Mouse (Mus musculus) urinary bladder, postnatal 25 days (tissue): ENCODE data around the gene Mylk2.

Source experiments
- DNase-seq: peaks from one replicate; pipeline ENCODE4 v3.0.0; 2022; ENCODE audit warnings: low spot score

The Mylk2 gene

GRCm38 (mm10) chr2:152911031-152911430, at the start of gene Mylk2:
Gene Mylk2 (plus strand): TSS chr2:152911352.
- no peak for DNase-seq

DNA sequence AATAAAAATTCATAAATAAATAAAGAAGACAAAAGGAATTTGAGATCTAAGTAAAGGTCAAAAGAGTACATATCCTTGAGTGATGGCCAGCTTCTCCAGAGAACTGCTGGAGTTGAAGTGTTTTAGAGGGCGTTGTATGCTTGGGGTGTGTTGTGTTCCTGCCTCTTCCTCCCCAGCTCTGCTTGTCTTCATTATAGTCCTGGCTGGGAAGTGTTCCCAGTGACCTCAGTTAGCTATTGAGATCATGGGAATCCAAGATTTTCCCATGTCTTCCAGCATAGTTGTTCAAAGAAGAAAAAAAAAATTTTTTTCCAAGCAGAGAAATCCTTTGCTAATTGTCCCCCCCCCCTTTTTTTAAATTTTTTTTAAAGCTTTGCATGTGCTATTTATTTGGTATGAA, 49.3 kb upstream of the Mylk2 start:
- no peak for DNase-seq

DNA sequence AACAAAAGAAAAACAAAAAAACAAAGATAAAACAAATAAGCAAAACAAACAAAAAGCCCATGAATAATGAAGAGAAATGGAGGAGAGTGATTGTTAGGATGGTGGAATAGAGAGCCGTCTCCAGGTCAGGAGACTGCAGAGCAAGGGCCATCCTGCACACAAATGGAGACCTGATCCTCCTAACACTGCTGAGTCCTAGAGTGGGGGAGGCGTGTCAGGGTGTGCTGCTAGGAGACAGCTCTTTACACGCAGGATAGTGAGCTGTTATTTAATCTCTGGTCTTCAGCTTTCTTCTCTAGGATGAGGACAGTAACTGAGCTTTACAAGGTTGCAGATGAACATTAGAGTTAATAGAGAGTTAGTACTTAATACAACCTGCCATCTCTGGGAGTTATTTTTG, 48.5 kb upstream of the Mylk2 start:
- DNase-seq: no peak

DNA sequence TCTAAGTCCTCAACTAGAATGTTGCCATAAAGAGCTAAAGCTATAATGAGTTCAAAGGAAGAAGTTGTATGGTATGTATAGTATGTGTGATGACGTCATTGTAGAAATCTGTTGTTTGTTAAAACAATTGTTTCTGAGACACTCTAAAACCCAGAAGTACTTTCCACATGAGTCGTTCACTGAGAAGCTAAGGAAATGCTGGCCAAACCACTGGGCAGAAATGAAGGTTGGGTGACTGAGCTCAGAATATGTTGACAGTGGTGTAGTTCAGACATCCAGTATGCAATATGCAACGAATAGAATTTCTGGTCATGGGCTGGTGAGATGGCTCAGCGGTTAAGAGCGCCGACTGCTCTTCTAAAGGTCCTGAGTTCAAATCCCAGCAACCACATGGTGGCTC, 47.8 kb upstream of the Mylk2 start:
- no peak for DNase-seq

- DNase-seq: no peak
Observed at GRCm38 (mm10) chr2:152878239-152878638, 32.9 kb upstream of the Mylk2 start.

- no peak for DNase-seq
Observed at GRCm38 (mm10) chr2:152880898-152881297, 30.3 kb upstream of the Mylk2 start.

DNA sequence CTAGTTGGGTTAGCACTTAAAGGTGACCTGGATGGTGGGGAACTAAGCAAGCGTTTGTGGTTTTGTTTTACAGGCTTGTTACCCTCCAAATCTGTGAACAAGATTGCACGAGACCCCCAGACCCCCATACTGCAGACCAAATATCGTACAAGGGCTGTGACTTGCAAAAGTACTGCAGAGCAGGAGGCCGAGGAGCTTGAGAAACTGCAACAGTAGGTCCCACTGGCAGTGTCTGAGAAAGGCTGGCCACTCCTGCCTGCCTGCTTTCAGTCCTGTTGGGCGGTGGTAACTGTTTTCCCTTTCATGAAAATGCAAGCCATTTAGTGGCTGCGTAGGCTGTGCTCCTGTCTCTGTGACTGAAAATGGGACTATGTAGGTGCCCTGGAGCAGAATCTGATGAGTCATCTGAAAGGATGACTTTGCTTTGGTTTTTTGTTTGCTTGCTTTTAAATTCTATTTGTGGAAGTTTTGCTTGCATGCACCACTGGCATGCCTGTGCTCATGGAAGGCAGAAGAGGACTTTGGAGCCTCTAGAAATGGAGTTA, 27.0 kb upstream of the Mylk2 start:
- no peak for DNase-seq

DNA sequence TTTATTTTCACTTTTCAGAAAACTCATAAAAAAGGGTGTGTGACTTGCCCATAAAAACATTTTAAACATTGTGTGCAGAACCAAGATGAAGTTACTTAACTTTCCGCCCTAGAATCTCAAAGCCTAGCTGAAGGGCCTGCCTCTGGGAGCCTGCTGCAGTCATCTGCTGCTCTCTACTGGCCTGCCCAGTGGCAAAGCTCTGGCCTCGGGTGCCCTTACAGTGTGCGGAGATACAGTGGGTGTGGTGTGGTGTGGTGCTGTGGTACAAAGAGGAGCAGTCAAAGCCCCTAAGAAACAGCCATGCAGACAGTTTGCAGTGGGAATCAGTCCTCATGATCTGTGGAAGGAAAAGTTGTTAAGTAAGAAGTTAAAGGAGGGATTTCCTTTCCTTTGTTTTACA, 23.9 kb upstream of the Mylk2 start:
- DNase-seq: no peak

DNA sequence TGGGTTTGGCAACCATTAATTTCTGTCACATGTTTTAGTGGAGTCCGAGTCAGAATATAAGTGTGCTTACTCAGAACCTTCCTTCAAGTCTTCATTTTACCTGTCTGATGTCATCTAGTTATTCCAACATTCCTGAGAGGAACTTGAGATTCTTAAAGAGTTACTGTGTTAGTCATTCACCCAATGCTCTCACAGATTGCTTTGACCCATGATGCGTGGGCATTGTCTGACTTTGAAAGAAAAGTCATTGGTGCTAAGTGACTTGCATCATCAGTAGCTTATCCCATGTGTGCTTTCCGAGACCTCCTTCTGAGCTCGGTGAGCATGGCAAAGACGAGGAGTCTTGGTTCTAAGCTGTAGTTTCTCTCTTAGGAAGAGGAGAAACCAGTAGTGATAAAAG, 22.4 kb upstream of the Mylk2 start:
- no peak for DNase-seq

GRCm38 (mm10) chr2:152895834-152896233, 15.3 kb upstream of the Mylk2 start:
- DNase-seq: no peak

- DNase-seq: no peak
Observed at GRCm38 (mm10) chr2:152896926-152897325, 14.2 kb upstream of the Mylk2 start.

GRCm38 (mm10) chr2:152899011-152899410, 12.1 kb upstream of the Mylk2 start:
- DNase-seq: no peak

DNA sequence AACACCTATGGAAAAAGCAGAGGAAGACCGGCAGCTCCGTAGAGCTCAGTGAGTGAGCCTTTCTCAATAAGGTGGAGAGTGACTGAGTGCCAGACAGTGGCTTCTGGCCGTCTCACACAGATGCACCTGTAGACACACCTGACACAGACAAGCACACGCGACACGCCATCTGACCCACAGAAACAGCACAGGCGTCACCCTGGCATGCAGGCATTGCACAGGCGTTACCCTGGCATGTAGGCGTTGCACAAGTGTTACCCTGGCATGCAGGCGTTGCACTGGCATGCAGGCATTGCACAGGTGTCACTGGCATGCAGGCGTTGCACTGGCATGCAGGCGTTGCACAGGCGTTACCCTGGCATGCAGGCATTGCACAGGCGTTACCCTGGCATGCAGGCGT, 9.9 kb upstream of the Mylk2 start:
- no peak for DNase-seq

DNA sequence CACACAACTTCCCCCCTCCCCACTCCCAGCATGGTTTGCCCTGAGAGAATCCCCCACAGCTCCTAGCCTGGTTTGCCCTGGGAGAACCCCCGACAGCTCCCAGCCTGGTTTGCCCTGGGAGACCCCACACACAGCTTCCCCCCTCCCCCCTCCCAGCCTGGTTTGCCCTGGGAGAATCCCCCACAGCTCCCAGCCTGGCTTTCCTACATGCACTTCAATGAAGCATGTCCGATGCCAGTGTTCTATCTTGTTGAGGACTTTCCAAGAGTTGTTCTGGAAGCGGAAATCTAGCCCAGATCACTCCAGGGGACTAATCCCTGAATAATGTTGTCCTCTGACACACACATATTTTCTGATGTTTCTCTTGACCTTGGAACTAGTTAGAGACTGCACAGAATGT, 8.5 kb upstream of the Mylk2 start:
- no peak for DNase-seq

- DNase-seq: no peak
Observed at GRCm38 (mm10) chr2:152903586-152903985, 7.6 kb upstream of the Mylk2 start.

DNA sequence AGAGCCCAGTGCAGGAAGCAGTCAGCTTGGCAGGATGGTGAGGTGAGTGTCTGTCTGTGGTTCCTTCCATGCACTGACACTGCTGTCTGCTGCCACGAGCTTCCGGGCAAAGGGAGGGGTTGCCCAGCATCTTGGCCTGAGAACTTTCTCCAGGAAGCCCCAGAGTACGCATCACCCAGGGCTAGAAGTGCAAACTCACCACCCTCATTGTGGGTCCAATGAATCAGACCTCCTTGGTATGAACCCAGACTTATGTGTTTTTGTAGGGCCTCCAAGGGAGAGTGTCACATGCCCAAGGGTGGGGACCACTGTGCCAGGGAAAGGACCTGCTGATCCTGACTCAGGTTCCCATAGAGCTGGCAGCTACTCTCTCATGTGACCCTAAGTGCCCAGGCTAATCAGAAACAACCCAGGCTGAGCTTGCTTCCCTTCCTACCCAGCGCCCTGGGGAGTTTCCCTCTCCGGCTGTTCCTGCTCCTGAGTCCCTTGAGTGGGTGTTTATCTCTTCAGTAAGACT, 7.0 kb upstream of the Mylk2 start:
- DNase-seq: no peak

GRCm38 (mm10) chr2:152905036-152905829, 5.9 kb upstream of the Mylk2 start:
- DNase-seq: no peak

- DNase-seq: no peak
Observed at GRCm38 (mm10) chr2:152906274-152907037, 4.7 kb upstream of the Mylk2 start.

GRCm38 (mm10) chr2:152907114-152907943, 3.8 kb upstream of the Mylk2 start:
- no peak for DNase-seq

GRCm38 (mm10) chr2:152909848-152910247, 1.3 kb upstream of the Mylk2 start:
- DNase-seq: no peak

GRCm38 (mm10) chr2:152911432-152911831, 280 bp downstream of the Mylk2 start:
- no peak for DNase-seq

- no peak for DNase-seq
Observed at GRCm38 (mm10) chr2:152913471-152913870, 2.3 kb downstream of the Mylk2 start.
